Mouse (Mus musculus) megakaryocyte progenitor cell, adult 5-6 weeks (primary cell): ENCODE results near the gene Snrnp40. TPM values are rescaled to one million over a fixed set of nuclear protein-coding genes. Genes with fewer than 3 reads are reported as not detected.

Experiments
- ATAC-seq: replicated peaks from 2 replicates; pipeline ENCODE4 v1.8.0; 2016; ENCODE audit warnings: mild to moderate bottlenecking, moderate TSS enrichment, inconsistent platforms; ENCODE audit not compliant: poor library complexity
- total RNA-seq, 2 experiments: library from RNA; stranded (forward) in 1 of 2; stranded (reverse) in 1 of 2; fragments of 157-497, 149-512 nt in 1 of 2; fragments of 200-1000 nt in 1 of 2; gene quantifications; 2 replicates each; pipeline versions ENCODE4 v1.2.3 to v1.2.4; 2015 to 2017

Snrnp40 gene
- total RNA-seq, 2 experiments from 2014 or later, result 65.9 to 89.7 TPM

- no peak for ATAC-seq
Observed at GRCm38 (mm10) chr4:130379181-130379580, 19.2 kb downstream of the Snrnp40 start.

- no peak for ATAC-seq
Observed at GRCm38 (mm10) chr4:130380418-130380817, 20.5 kb downstream of the Snrnp40 start.

GRCm38 (mm10) chr4:130387256-130387655 lies 27.3 kb downstream of the Snrnp40 start:
- ATAC-seq, result no peak

GRCm38 (mm10) chr4:130389496-130389895 lies 29.6 kb downstream of the Snrnp40 start:
- no peak for ATAC-seq

- ATAC-seq, result no peak
Observed at GRCm38 (mm10) chr4:130389927-130390326, 30.0 kb downstream of the Snrnp40 start.

- peak; percentile 55 for ATAC-seq
Observed at GRCm38 (mm10) chr4:130391265-130391664, 31.3 kb downstream of the Snrnp40 start.

Other genes starting within 250 kb of the Snrnp40 start
- gene Hcrtr1, start 220.8 kb upstream of the Snrnp40 start, total RNA-seq (2015), result not detected in 2 replicates
- not detected in 2 replicates for gene Hcrtr1, start 220.8 kb upstream of the Snrnp40 start, total RNA-seq (2017)
- gene Tinagl1, start 185.0 kb upstream of the Snrnp40 start, total RNA-seq (2015), result 1.5 and 3.1 TPM in 2 replicates
- 1.6 and 2.3 TPM in 2 replicates for gene Tinagl1, start 185.0 kb upstream of the Snrnp40 start, total RNA-seq (2017)
- gene Gm853, start 137.7 kb upstream of the Snrnp40 start, total RNA-seq (2015), result not detected in 2 replicates
- gene Gm853, start 137.7 kb upstream of the Snrnp40 start, total RNA-seq (2017), result not detected in 2 replicates
- 0.07 TPM in 1 of 2 replicates, not detected in the other for gene Serinc2, start 80.9 kb upstream of the Snrnp40 start, total RNA-seq (2015)
- not detected in 2 replicates for gene Serinc2, start 80.9 kb upstream of the Snrnp40 start, total RNA-seq (2017)
- not detected in 2 replicates for gene Fabp3, start 51.5 kb upstream of the Snrnp40 start, total RNA-seq (2015)
- not detected in 2 replicates for gene Fabp3, start 51.5 kb upstream of the Snrnp40 start, total RNA-seq (2017)
- not detected in 2 replicates for gene Gm10570, start 51.5 kb upstream of the Snrnp40 start, total RNA-seq (2015)
- gene Gm10570, start 51.5 kb upstream of the Snrnp40 start, total RNA-seq (2017), result not detected in 2 replicates
- 16.0 and 21.9 TPM in 2 replicates for gene Zcchc17, start 189 bp upstream of the Snrnp40 start, total RNA-seq (2015)
- 81.3 and 132 TPM in 2 replicates for gene Zcchc17, start 189 bp upstream of the Snrnp40 start, total RNA-seq (2017)
- 0.17 TPM in 1 of 2 replicates, not detected in the other for gene Nkain1, start 214.0 kb downstream of the Snrnp40 start, total RNA-seq (2015)
- 0.61 TPM in 1 of 2 replicates, not detected in the other for gene Nkain1, start 214.0 kb downstream of the Snrnp40 start, total RNA-seq (2017)